Comparison of ENCODE assay signal across 26 mouse cellular contexts in genomic region chr11:96612596-96612995, GRCm38 (mm10).
"Had no signal": no experiment of that assay in that cellular context is flagged by ENCODE, and none has a peak within 500 bp of the region (broad histone marks: within the 10 kb centered on the region; RNA-seq: fewer than 3 reads in every experiment).

No protein-coding gene starts in this region.

- H3K27ac ChIP-seq: heart, embryonic 13.5 days; heart, embryonic 15.5 days; hindbrain, embryonic 13.5 days; hindbrain, embryonic 15.5 days; hindbrain, postnatal 0 days; kidney, embryonic 15.5 days; kidney, postnatal 0 days; limb, embryonic 13.5 days; limb, embryonic 15.5 days; liver, embryonic 12.5 days; liver, embryonic 14.5 days had no signal

- H3K4me3 ChIP-seq: heart, embryonic 13.5 days; heart, embryonic 15.5 days; hindbrain, embryonic 13.5 days; hindbrain, embryonic 15.5 days; kidney, embryonic 15.5 days; limb, embryonic 13.5 days; limb, embryonic 15.5 days; liver, embryonic 12.5 days had no signal

- ATAC-seq: hindbrain, postnatal 0 days; intestine, embryonic 16.5 days; liver, embryonic 12.5 days had no signal

- H3K4me2 ChIP-seq: heart, embryonic 11.5 days; heart, embryonic 13.5 days; heart, embryonic 15.5 days; hindbrain, embryonic 13.5 days; hindbrain, embryonic 15.5 days; kidney, embryonic 15.5 days; limb, embryonic 13.5 days; limb, embryonic 15.5 days; liver, embryonic 12.5 days had no signal

- H3K36me3 ChIP-seq: heart, embryonic 13.5 days; heart, embryonic 15.5 days; hindbrain, embryonic 13.5 days; hindbrain, embryonic 15.5 days; kidney, embryonic 15.5 days; limb, embryonic 13.5 days; limb, embryonic 15.5 days; liver, embryonic 12.5 days had no signal

- H3K9me3 ChIP-seq: heart, embryonic 13.5 days; heart, embryonic 15.5 days; hindbrain, embryonic 13.5 days; hindbrain, embryonic 15.5 days; kidney, embryonic 15.5 days; limb, embryonic 13.5 days; limb, embryonic 15.5 days; liver, embryonic 12.5 days had no signal

- DNase-seq: gastrocnemius, postnatal 14 days; gastrocnemius, postnatal 36 days; heart, adult 18-20 months; heart, postnatal 14 days; heart, postnatal 36 days; kidney, adult 11 months; kidney, adult 2 months; kidney, adult 9 months; kidney, postnatal 14 days; kidney, postnatal 36 days; layer of hippocampus, adult 9-11 months; layer of hippocampus, postnatal 36 days; left cerebral cortex, postnatal 4 days had no signal

- H3K9ac ChIP-seq: heart, embryonic 13.5 days; heart, embryonic 15.5 days; hindbrain, embryonic 13.5 days; hindbrain, embryonic 15.5 days; kidney, embryonic 15.5 days; limb, embryonic 13.5 days; limb, embryonic 15.5 days; liver, embryonic 12.5 days; liver, embryonic 14.5 days had no signal

- H3K27me3 ChIP-seq: hindbrain, embryonic 13.5 days; hindbrain, embryonic 15.5 days had no signal

- H3K4me1 ChIP-seq: heart, embryonic 13.5 days; heart, embryonic 15.5 days; hindbrain, embryonic 13.5 days; hindbrain, embryonic 15.5 days; kidney, embryonic 15.5 days; limb, embryonic 13.5 days; limb, embryonic 15.5 days; liver, embryonic 12.5 days had no signal
